Mouse (Mus musculus): ENCODE results near the gene Casz1.

Gene Casz1

GRCm38 (mm10) chr4:148856216-148856615 lies 52.0 kb downstream of the Casz1 start:
- ChIA-PET CTCF (interaction anchor here in 1 of 4 experiments (0.6 kb wide), 2 partner anchors 17 to 218 kb away, joined by 3 read pairs; no protein-coding TSS in a partner anchor), POLR2A (interaction anchor here in 2 of 4 experiments (1.2 to 3.8 kb wide), 4 partner anchors 9 to 57 kb away, joined by 3 to 15 read pairs (median 4); no protein-coding TSS in a partner anchor)

- POLR2A ChIA-PET: interaction anchor here in 2 of 4 experiments (0.5 to 3.8 kb wide), 9 partner anchors 8 to 288 kb away, joined by 3 to 15 read pairs (median 3); partner anchors contain the start of gene Casz1 (in 1 of the 2)
- CTCF ChIA-PET: interaction anchor here in 3 of 4 experiments (0.6 to 1.4 kb wide), 3 partner anchors 24 to 267 kb away, joined by 3 to 4 read pairs (median 3); no protein-coding TSS in a partner anchor
These were observed 53.3 kb downstream of the Casz1 start for GRCm38 (mm10) chr4:148857398-148858084.

GRCm38 (mm10) chr4:148858194-148858593 lies 54.0 kb downstream of the Casz1 start:
- POLR2A ChIA-PET: interaction anchor here in 2 of 4 experiments (0.7 to 3.8 kb wide), 5 partner anchors 9 to 146 kb away, joined by 3 to 15 read pairs (median 3); no protein-coding TSS in a partner anchor
- CTCF ChIA-PET: interaction anchor here in 3 of 4 experiments (0.6 to 1.4 kb wide), 4 partner anchors 23 to 925 kb away, joined by 3 to 4 read pairs (median 4); no protein-coding TSS in a partner anchor

GRCm38 (mm10) chr4:148859415-148859814 lies 55.2 kb downstream of the Casz1 start:
- CTCF ChIA-PET: interaction anchor here in 1 of 4 experiments (0.6 kb wide), 1 partner anchor 1387 kb away, joined by 3 read pairs; no protein-coding TSS in a partner anchor
- POLR2A ChIA-PET: interaction anchor here in 2 of 4 experiments (0.6 to 1.7 kb wide), 12 partner anchors 8 to 112 kb away, joined by 3 to 10 read pairs (median 3); no protein-coding TSS in a partner anchor

GRCm38 (mm10) chr4:148859906-148860491 lies 55.8 kb downstream of the Casz1 start:
- ChIA-PET POLR2A (interaction anchor here in 3 of 4 experiments (0.6 to 1.7 kb wide), 13 partner anchors 9 to 248 kb away, joined by 3 to 10 read pairs (median 3); no protein-coding TSS in a partner anchor), CTCF (interaction anchor here in 1 of 4 experiments (0.6 kb wide), 1 partner anchor 1387 kb away, joined by 3 read pairs; no protein-coding TSS in a partner anchor)

- CTCF ChIA-PET: no interaction called here
- POLR2A ChIA-PET: interaction anchor here in 3 of 4 experiments (0.7 to 1.7 kb wide), 9 partner anchors 10 to 249 kb away, joined by 3 to 10 read pairs (median 4); no protein-coding TSS in a partner anchor
These were observed 56.4 kb downstream of the Casz1 start for GRCm38 (mm10) chr4:148860636-148861035.

GRCm38 (mm10) chr4:148866812-148867470 lies 62.7 kb downstream of the Casz1 start:
- POLR2A ChIA-PET: interaction anchor here in 2 of 4 experiments (0.9 to 1.8 kb wide), 3 partner anchors 10 to 15 kb away, joined by 3 to 4 read pairs (median 4); no protein-coding TSS in a partner anchor
- CTCF ChIA-PET: interaction anchor here in 1 of 4 experiments (1.2 kb wide), 1 partner anchor 55 kb away, joined by 3 read pairs; no protein-coding TSS in a partner anchor

- ChIA-PET CTCF (no interaction called here), POLR2A (no interaction called here)
These were observed 63.6 kb downstream of the Casz1 start for GRCm38 (mm10) chr4:148867721-148868397.

- POLR2A ChIA-PET: interaction anchor here in 1 of 4 experiments (2.3 kb wide), 1 partner anchor 10 kb away, joined by 7 read pairs; no protein-coding TSS in a partner anchor
- CTCF ChIA-PET: interaction anchor here in 2 of 4 experiments (0.6 to 0.7 kb wide), 2 partner anchors 84 to 202 kb away, joined by 3 to 4 read pairs; no protein-coding TSS in a partner anchor
These were observed 65.3 kb downstream of the Casz1 start for GRCm38 (mm10) chr4:148869566-148869965.

- ChIA-PET POLR2A (interaction anchor here in 2 of 4 experiments (0.6 to 2.3 kb wide), 3 partner anchors 11 to 98 kb away, joined by 3 to 7 read pairs (median 6); no protein-coding TSS in a partner anchor), CTCF (no interaction called here)
These were observed 66.3 kb downstream of the Casz1 start for GRCm38 (mm10) chr4:148870496-148870895.

GRCm38 (mm10) chr4:148871751-148872334 lies 67.6 kb downstream of the Casz1 start:
- POLR2A ChIA-PET: interaction anchor here in 3 of 4 experiments (0.6 to 3.0 kb wide), 8 partner anchors 11 to 409 kb away, joined by 3 to 15 read pairs (median 4); partner anchors contain the start of gene Casz1 (in 1 of the 3)
- CTCF ChIA-PET: interaction anchor here in 1 of 4 experiments (0.6 kb wide), 1 partner anchor 228 kb away, joined by 3 read pairs; no protein-coding TSS in a partner anchor

GRCm38 (mm10) chr4:148872372-148872771 lies 68.1 kb downstream of the Casz1 start:
- POLR2A ChIA-PET: interaction anchor here in 2 of 4 experiments (0.9 to 3.0 kb wide), 6 partner anchors 12 to 68 kb away, joined by 3 to 15 read pairs (median 4); partner anchors contain the start of gene Casz1 (in 1 of the 2)
- CTCF ChIA-PET: interaction anchor here in 3 of 4 experiments (0.6 to 1.0 kb wide), 3 partner anchors 16 to 209 kb away, joined by 3 to 8 read pairs (median 4); no protein-coding TSS in a partner anchor

GRCm38 (mm10) chr4:148872783-148873182 lies 68.6 kb downstream of the Casz1 start:
- ChIA-PET POLR2A (interaction anchor here in 2 of 4 experiments (0.8 to 3.0 kb wide), 12 partner anchors 10 to 154 kb away, joined by 3 to 15 read pairs (median 3); partner anchors contain the start of gene Casz1 (in 1 of the 2)), CTCF (interaction anchor here in 3 of 4 experiments (0.6 to 1.0 kb wide), 3 partner anchors 17 to 209 kb away, joined by 3 to 8 read pairs (median 4); no protein-coding TSS in a partner anchor)

- CTCF ChIA-PET: interaction anchor here in 1 of 4 experiments (0.6 kb wide), 1 partner anchor 125 kb away, joined by 3 read pairs; no protein-coding TSS in a partner anchor
These were observed 71.9 kb downstream of the Casz1 start for GRCm38 (mm10) chr4:148876166-148876565.

GRCm38 (mm10) chr4:148876867-148877266 lies 72.6 kb downstream of the Casz1 start:
- POLR2A ChIA-PET: interaction anchor here in 3 of 4 experiments (0.8 to 1.2 kb wide), 4 partner anchors 11 to 821 kb away, joined by 3 to 4 read pairs (median 4); no protein-coding TSS in a partner anchor
- CTCF ChIA-PET: interaction anchor here in 1 of 4 experiments (0.8 kb wide), 1 partner anchor 36 kb away, joined by 4 read pairs; no protein-coding TSS in a partner anchor

More at GRCm38 (mm10) chr4:148876166-148876565, 71.9 kb downstream of the Casz1 start:
- POLR2A ChIA-PET: interaction anchor here in 1 of 4 experiments (1.2 kb wide), 1 partner anchor 11 kb away, joined by 4 read pairs; no protein-coding TSS in a partner anchor

Data from embryonic stem cell, embryonic (primary cell).